ENCODE assay signal across 13 mouse cellular contexts in genomic region chr7:35590731-35591191, GRCm38 (mm10). TPM values are rescaled to one million over a fixed set of nuclear protein-coding genes. Genes with fewer than 3 reads are reported as not detected.
DNase-seq lines count a peak whose midpoint lies in the region; ATAC-seq lines count a peak whose summit lies in the region.
"Had no signal": no experiment of that assay in that cellular context is flagged by ENCODE, and none has a peak within 500 bp of the region (broad histone marks: within the 10 kb centered on the region; RNA-seq: fewer than 3 reads in every experiment).

No protein-coding gene starts in this region.

- ATAC-seq in heart, embryonic 12.5 days (ENCODE audit: insufficient number of reproducible peaks, low FRiP score), result no peak
- ATAC-seq in lung, embryonic 16.5 days (ENCODE audit: low read depth), result no peak
- ATAC-seq in embryonic facial prominence, embryonic 13.5 days (ENCODE audit: insufficient number of reproducible peaks, insufficient read depth, low FRiP score, low TSS enrichment, low read depth), result no peak
- peak; percentile 71 for ATAC-seq in limb, embryonic 13.5 days (ENCODE audit: low FRiP score, low read depth)
- ATAC-seq: CD4-positive, CD25-positive, alpha-beta regulatory T cell, adult 4 months had no signal

- H3K4me2 ChIP-seq in heart, embryonic 12.5 days, result no peak overlapping the region
- no peak overlapping the region for H3K4me2 ChIP-seq in lung, embryonic 16.5 days (ENCODE audit: low read depth, low read length)
- peak overlapping the region; percentile 33 for H3K4me2 ChIP-seq in embryonic facial prominence, embryonic 13.5 days
- H3K4me2 ChIP-seq in limb, embryonic 13.5 days (replicated peaks), result peak overlapping the region; percentile 41
- H3K4me2 ChIP-seq: liver, embryonic 13.5 days had no signal

- no peaks in the 10 kb centered on the region for H3K9me3 ChIP-seq in heart, embryonic 12.5 days (replicated peaks)
- H3K9me3 ChIP-seq in lung, embryonic 16.5 days (ENCODE audit: control insufficient read depth, low read length), result no peaks in the 10 kb centered on the region
- H3K9me3 ChIP-seq in embryonic facial prominence, embryonic 13.5 days, result no peaks in the 10 kb centered on the region
- no peaks in the 10 kb centered on the region for H3K9me3 ChIP-seq in limb, embryonic 13.5 days
- H3K9me3 ChIP-seq: liver, embryonic 13.5 days had no signal

- no peak overlapping the region for H3K4me3 ChIP-seq in heart, embryonic 12.5 days
- H3K4me3 ChIP-seq in lung, embryonic 16.5 days (ENCODE audit: low read length), result no peak overlapping the region
- H3K4me3 ChIP-seq in embryonic facial prominence, embryonic 13.5 days, result 0 out of 2 replicates have a peak overlapping the region, but pooled peaks have one; percentile 3
- no peak overlapping the region for H3K4me3 ChIP-seq in limb, embryonic 13.5 days
- H3K4me3 ChIP-seq: liver, embryonic 13.5 days had no signal

- no peaks in the 10 kb centered on the region for H3K27me3 ChIP-seq in heart, embryonic 12.5 days (replicated peaks)
- H3K27me3 ChIP-seq in lung, embryonic 16.5 days (ENCODE audit: control insufficient read depth, insufficient read depth, low read depth, low read length), result no peaks in the 10 kb centered on the region
- no peaks in the 10 kb centered on the region for H3K27me3 ChIP-seq in embryonic facial prominence, embryonic 13.5 days
- H3K27me3 ChIP-seq in limb, embryonic 13.5 days, result no peaks in the 10 kb centered on the region
- H3K27me3 ChIP-seq: liver, embryonic 13.5 days had no signal

- WGBS in heart, embryonic 12.5 days, result 92% methylated on average over 10 of the region's 10 CpGs
- WGBS in lung, embryonic 16.5 days, result 79% methylated on average over 10 of the region's 10 CpGs
- 37% methylated on average over 10 of the region's 10 CpGs for WGBS in embryonic facial prominence, embryonic 13.5 days
- 31% methylated on average over 10 of the region's 10 CpGs for WGBS in limb, embryonic 13.5 days

- H3K27ac ChIP-seq in heart, embryonic 12.5 days (ENCODE audit: poor library complexity, severe bottlenecking), result no peak overlapping the region
- H3K27ac ChIP-seq in lung, embryonic 16.5 days (ENCODE audit: low read length), result 0 out of 2 replicates have a peak overlapping the region, but pooled peaks have one; percentile 16
- peak overlapping the region; percentile 94 for H3K27ac ChIP-seq in embryonic facial prominence, embryonic 13.5 days
- peak overlapping the region; percentile 93 for H3K27ac ChIP-seq in limb, embryonic 13.5 days
- H3K27ac ChIP-seq: liver, embryonic 13.5 days had no signal

- peaks cover 16% of the 10 kb centered on the region for H3K4me1 ChIP-seq in heart, embryonic 12.5 days (replicated peaks)
- peaks cover 7% of the 10 kb centered on the region for H3K4me1 ChIP-seq in lung, embryonic 16.5 days (replicated peaks; ENCODE audit: control insufficient read depth, insufficient read depth, low read length)
- peaks cover 49% of the 10 kb centered on the region for H3K4me1 ChIP-seq in embryonic facial prominence, embryonic 13.5 days
- H3K4me1 ChIP-seq in limb, embryonic 13.5 days, result peaks cover 48% of the 10 kb centered on the region

- H3K36me3 ChIP-seq in heart, embryonic 12.5 days, result peaks cover 38% of the 10 kb centered on the region
- peaks cover 13% of the 10 kb centered on the region for H3K36me3 ChIP-seq in lung, embryonic 16.5 days (ENCODE audit: control insufficient read depth, insufficient read depth, low read length)
- peaks cover 37% of the 10 kb centered on the region for H3K36me3 ChIP-seq in embryonic facial prominence, embryonic 13.5 days
- H3K36me3 ChIP-seq in limb, embryonic 13.5 days, result peaks cover 38% of the 10 kb centered on the region

- no peak overlapping the region for H3K9ac ChIP-seq in heart, embryonic 12.5 days
- H3K9ac ChIP-seq in lung, embryonic 16.5 days (ENCODE audit: low read length), result no peak overlapping the region
- H3K9ac ChIP-seq in embryonic facial prominence, embryonic 13.5 days, result 0 out of 2 replicates have a peak overlapping the region, but pooled peaks have one; percentile 16
- H3K9ac ChIP-seq in limb, embryonic 13.5 days, result no peak overlapping the region
- H3K9ac ChIP-seq: liver, embryonic 13.5 days had no signal

- DNase-seq in heart, adult 18-20 months, result peak; percentile 33 to 57
- DNase-seq in lung, postnatal 36 days, result no peak
- no peak for DNase-seq in T-cell, adult 2 months (ENCODE audit: low spot score)
- no peak for DNase-seq in cerebellum, adult 11 months
- DNase-seq: cerebellum, adult 11-12 months; liver, embryonic 13.5 days; spleen, adult 18-20 months had no signal

RNA-seq across cellular contexts. Expression of gene Ankrd27, which starts 4.7 kb away (rescaled TPM):
- 1 to 10 TPM; 9.7 to 9.9 TPM for total RNA-seq in heart, adult 18-20 months (2021)
- polyA plus RNA-seq in heart, embryonic 12.5 days (2016; fragmentation: Nextera tagmentation; extraction: Ambion mirVana), result 22.1 and 23.6 TPM in 2 replicates
- 36.2 and 36.3 TPM in 2 replicates for polyA plus RNA-seq in lung, embryonic 16.5 days (2015; fragmentation: Nextera tagmentation; extraction: Ambion mirVana)
- polyA plus RNA-seq in embryonic facial prominence, embryonic 13.5 days (2015; fragmentation: Nextera tagmentation; extraction: Ambion mirVana), result 39.0 and 42.3 TPM in 2 replicates
- 43.1 and 52.1 TPM in 2 replicates for polyA plus RNA-seq in limb, embryonic 13.5 days (2015; fragmentation: Nextera tagmentation; extraction: Ambion mirVana)

RNA-seq across cellular contexts. Expression of gene Rgs9bp, which starts 5.4 kb away (rescaled TPM):
- under 1 TPM in 1 of 2 experiments, not detected in 1; 0.10 TPM for total RNA-seq in heart, adult 18-20 months (2021)
- 0.82 TPM in 2 replicates for polyA plus RNA-seq in heart, embryonic 12.5 days (2016; fragmentation: Nextera tagmentation; extraction: Ambion mirVana)
- polyA plus RNA-seq in lung, embryonic 16.5 days (2015; fragmentation: Nextera tagmentation; extraction: Ambion mirVana), result 0.06 and 0.13 TPM in 2 replicates
- 0.26 and 0.28 TPM in 2 replicates for polyA plus RNA-seq in embryonic facial prominence, embryonic 13.5 days (2015; fragmentation: Nextera tagmentation; extraction: Ambion mirVana)
- 0.42 and 0.61 TPM in 2 replicates for polyA plus RNA-seq in limb, embryonic 13.5 days (2015; fragmentation: Nextera tagmentation; extraction: Ambion mirVana)
- polyA plus RNA-seq: CD4-positive, CD25-positive, alpha-beta regulatory T cell, adult 4 months had no signal

RNA-seq across cellular contexts. Expression of gene Nudt19, which starts 34.7 kb away (rescaled TPM):
- total RNA-seq in heart, adult 18-20 months (2021), result 10 to 100 TPM; 69.2 to 80.4 TPM
- polyA plus RNA-seq in heart, embryonic 12.5 days (2016; fragmentation: Nextera tagmentation; extraction: Ambion mirVana), result 84.5 and 85.0 TPM in 2 replicates
- 41.6 and 42.1 TPM in 2 replicates for polyA plus RNA-seq in lung, embryonic 16.5 days (2015; fragmentation: Nextera tagmentation; extraction: Ambion mirVana)
- polyA plus RNA-seq in embryonic facial prominence, embryonic 13.5 days (2015; fragmentation: Nextera tagmentation; extraction: Ambion mirVana), result 57.4 and 61.9 TPM in 2 replicates
- polyA plus RNA-seq in limb, embryonic 13.5 days (2015; fragmentation: Nextera tagmentation; extraction: Ambion mirVana), result 42.5 and 47.5 TPM in 2 replicates

RNA-seq across cellular contexts. Expression of gene Tdrd12, which starts 53.2 kb away (rescaled TPM):
- total RNA-seq in heart, adult 18-20 months (2021), result under 1 TPM in 1 of 2 experiments, not detected in 1; 0.07 TPM
- polyA plus RNA-seq in heart, embryonic 12.5 days (2016; fragmentation: Nextera tagmentation; extraction: Ambion mirVana), result 0.37 and 0.82 TPM in 2 replicates
- polyA plus RNA-seq in lung, embryonic 16.5 days (2015; fragmentation: Nextera tagmentation; extraction: Ambion mirVana), result 0.15 and 0.33 TPM in 2 replicates
- polyA plus RNA-seq in embryonic facial prominence, embryonic 13.5 days (2015; fragmentation: Nextera tagmentation; extraction: Ambion mirVana), result 0.76 TPM in 1 of 2 replicates, not detected in the other
- 0.56 and 0.57 TPM in 2 replicates for polyA plus RNA-seq in limb, embryonic 13.5 days (2015; fragmentation: Nextera tagmentation; extraction: Ambion mirVana)
- total RNA-seq: hematopoietic stem cell, adult 5-6 weeks had no signal
- polyA plus RNA-seq: CD4-positive, CD25-positive, alpha-beta regulatory T cell, adult 4 months had no signal

RNA-seq across cellular contexts. Expression of gene Pdcd5, which starts 56.6 kb away (rescaled TPM):
- total RNA-seq in heart, adult 18-20 months (2021), result 100 to 1,000 TPM; 112 to 114 TPM
- polyA plus RNA-seq in heart, embryonic 12.5 days (2016; fragmentation: Nextera tagmentation; extraction: Ambion mirVana), result 293 and 296 TPM in 2 replicates
- 223 and 224 TPM in 2 replicates for polyA plus RNA-seq in lung, embryonic 16.5 days (2015; fragmentation: Nextera tagmentation; extraction: Ambion mirVana)
- 289 and 328 TPM in 2 replicates for polyA plus RNA-seq in embryonic facial prominence, embryonic 13.5 days (2015; fragmentation: Nextera tagmentation; extraction: Ambion mirVana)
- polyA plus RNA-seq in limb, embryonic 13.5 days (2015; fragmentation: Nextera tagmentation; extraction: Ambion mirVana), result 293 and 337 TPM in 2 replicates

Comparison
In these comparisons a context has a peak if more than half of its experiments do, and no peak if none do; other contexts are left out.
1. DNase-seq: peak in heart, adult 18-20 months (2 of 2); none in lung, postnatal 36 days (single experiment), T-cell, adult 2 months (single experiment) and cerebellum, adult 11 months (single experiment).
2. H3K4me2 ChIP-seq: peak in embryonic facial prominence, embryonic 13.5 days (single experiment) and limb, embryonic 13.5 days (single experiment); none in heart, embryonic 12.5 days (single experiment) and lung, embryonic 16.5 days (single experiment).